Mouse (Mus musculus): ENCODE data around the gene Plekha7. TPM values are rescaled to one million over a fixed set of nuclear protein-coding genes. Genes with fewer than 3 reads are reported as not detected.

Plekha7 gene
- total RNA-seq, 2 experiments from 2014 or later: 20.5 to 25.9 TPM

DNA sequence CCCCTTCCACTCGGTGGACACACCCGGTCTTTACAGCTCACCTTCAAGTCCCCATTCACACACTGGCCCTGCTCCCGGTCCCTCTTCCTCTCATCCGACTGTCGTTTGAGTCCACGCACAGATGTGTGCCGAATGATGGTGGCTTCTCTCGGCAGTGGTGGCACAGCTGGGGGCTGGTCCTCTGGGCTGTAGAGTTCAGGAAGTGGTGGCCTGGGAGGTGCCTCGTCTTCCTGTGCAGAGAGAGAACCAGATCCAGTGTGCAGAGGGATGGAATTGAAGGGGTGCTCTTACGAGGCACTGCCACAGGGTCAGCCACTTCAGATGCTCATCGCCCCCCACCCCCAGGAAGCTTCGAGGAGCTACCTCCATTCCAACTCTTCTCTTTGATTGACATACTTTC lies 171.0 kb downstream of the Plekha7 start:
- no peak for DNase-seq (ENCODE audit: low spot score in 2 of 2)

DNA sequence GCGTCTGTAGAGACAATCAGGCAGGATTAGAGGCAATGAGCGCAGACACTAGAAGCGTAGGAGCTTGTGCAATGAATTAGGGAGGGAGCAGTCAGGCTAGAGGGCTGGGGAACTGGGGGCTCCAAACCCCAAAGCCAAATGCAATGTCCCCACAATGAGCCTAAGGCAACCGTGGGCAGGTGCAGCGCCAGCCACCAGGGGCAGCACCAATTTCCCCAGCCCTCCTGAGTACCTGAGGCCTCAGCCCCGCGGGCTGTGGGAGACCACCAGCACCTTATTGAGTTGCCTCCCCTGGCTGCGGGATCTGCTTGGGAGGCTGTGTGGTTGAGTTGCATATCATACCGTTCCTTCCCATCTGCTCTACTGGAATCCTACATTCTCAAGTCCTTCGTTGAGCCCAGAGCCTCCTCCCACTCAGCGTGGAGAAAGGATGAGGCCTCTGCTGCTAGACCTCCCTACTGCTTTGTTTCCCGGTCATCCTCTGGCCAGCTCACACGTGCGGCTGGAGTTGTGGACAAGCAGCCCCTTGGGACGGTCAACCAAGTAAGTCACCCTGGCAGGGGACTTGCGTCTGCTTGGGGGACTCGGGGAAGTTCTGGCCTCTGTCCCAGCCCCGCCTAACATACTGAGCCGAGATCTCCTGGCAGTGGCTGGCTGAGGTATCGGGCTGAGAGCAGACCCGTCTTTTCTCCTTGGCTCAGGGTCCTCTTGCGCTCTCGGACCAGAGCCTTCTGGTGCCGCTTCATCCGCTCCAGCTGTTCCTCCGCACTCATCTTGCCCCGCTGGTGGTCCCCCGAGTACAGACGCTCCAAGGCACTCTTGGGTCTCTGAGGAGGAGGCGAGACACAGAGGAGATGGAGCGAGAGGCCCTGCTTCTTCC lies 173.5 kb downstream of the Plekha7 start:
- DNase-seq (ENCODE audit: low spot score in 2 of 2): no peak

DNA sequence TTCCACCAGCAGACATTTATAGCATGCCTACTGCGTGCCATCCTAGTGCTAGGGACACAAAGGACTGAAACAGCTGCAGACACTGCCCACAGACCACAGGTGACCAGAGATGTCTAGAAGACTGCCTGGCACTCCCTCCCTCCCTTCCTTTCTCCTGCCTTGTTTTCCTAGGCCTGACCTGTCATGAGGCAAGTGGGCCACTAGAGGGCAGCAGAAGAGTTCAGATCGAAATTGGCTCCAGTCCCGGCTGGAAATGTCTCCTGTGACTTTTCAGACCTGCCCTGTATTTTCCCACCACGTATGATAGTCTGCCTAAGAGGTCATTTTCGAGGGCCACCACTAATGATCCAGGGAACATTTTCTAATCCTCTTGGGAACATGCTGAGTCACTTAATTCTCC lies 176.1 kb downstream of the Plekha7 start:
- DNase-seq (ENCODE audit: low spot score in 2 of 2): peak; percentile 86 to 88

DNA sequence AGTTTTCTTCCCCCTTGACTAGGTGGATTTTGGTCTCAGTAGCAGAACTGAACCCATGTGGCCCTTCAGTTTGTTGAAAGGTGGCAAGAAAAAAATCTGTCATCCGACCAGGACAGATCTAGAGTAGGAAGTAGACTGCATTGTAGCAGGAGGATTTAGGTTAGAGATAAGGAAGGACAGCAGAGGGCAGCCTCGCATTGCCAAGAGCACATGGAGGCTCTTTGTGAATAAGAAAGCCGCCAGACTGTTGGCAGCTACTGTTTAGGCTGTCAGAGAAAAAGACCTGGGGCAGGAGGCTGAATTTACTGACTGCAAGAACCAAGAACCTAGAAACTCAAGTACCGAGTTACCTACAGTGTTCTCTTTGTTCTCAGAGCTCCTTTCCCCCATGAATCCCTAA lies 176.8 kb downstream of the Plekha7 start:
- peak in 1 of 2 experiments; percentile 36 for DNase-seq (ENCODE audit: low spot score in 2 of 2)

DNA sequence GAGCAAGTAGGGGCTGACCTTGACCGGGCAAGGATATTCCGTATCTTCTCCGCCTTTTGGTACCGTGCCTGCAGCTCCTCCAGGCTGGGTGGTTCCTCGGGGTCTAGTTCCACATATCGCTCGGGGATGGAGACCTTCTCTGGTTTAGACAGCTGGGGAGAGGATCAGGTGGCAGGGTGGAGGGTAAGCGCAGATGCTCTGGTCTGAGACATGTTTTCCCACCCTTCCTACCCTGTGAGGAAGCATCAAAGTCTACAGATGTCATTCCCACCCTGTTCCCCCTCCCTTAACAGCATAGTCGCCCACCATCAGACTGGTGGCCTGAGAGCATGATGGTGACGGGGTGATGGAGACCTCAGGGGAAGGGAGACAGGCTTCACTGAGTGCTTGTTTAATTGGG lies 178.8 kb downstream of the Plekha7 start:
- no peak for DNase-seq (ENCODE audit: low spot score in 2 of 2)

DNA sequence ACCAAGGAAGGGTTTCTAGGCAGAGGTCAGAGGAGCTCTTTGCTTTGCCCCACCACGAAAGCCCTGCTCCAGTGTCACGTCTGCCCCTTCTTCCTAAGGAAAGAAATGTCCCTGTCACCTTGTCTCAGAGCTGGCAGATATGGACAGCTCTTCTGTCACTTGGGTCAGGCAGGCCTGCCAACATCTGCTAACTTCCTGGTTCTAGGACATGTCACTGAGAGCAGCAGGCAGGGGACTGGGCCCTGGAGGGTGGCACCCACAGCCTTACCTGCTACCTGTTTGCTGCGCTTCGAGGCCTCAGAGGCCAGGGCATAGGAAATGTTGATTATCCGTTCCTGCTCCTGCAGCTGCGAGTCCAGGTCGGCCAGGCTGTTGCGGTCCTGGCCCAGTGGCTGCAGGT lies 179.9 kb downstream of the Plekha7 start:
- DNase-seq (ENCODE audit: low spot score in 2 of 2): no peak

DNA sequence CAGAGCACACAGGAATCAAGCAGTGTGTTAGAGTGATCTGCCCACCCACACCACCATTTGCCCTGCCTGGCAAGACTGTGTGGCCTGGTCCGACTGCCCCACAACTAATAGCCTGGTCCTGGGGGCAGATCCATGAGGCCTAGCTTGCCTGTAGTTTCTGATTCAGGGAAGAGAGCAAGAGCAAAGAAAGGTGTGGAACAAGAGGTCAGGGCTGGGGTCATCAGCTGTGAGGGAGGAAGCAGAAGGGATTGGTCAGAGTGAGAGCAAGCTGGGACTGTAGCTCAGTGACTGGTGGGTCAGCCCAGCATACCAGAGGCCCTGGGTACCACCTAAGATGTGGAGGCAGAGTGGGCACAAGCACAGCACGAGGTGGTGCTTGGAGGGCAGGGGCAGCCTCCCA lies 181.1 kb downstream of the Plekha7 start:
- DNase-seq (ENCODE audit: low spot score in 2 of 2): no peak

DNA sequence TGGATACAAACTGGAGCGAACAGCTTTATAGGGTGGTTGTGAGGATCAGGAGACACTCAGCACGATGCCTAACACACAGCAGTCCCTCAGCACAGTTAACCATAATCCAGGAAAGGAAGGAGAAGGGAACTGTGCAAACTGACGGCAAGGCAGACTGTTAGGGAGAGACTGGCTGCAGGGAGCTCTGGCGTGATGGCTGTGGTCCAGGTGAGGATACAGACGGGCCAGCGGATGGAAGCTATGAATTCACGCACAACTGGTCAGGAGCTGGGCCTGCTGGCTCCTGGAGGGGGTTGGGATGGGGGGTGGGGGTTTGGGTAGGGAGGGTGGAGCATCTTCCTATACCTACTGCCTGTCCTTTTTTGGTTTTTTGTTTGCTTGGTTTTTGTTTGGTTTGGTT lies 182.5 kb downstream of the Plekha7 start:
- no peak for DNase-seq (ENCODE audit: low spot score in 2 of 2)

DNA sequence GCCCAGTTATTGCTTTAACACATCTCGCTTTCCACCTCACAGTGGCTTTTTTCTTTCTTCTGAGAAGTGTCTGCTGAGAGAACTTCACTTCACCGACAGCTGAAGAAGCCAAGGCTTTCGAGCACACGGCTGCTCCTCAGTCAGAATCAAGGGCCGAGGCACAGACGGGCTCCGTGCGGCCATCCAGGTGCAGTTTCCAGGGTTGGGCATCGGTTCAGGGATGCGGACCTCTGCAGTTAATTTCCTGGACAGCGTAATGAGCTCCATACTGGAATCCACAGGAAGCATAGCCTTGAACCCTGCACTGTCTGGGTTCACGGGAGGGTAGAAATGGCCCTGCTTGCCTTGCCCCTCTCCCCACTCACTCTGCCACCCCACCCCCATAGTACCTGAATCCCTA lies 184.1 kb downstream of the Plekha7 start:
- DNase-seq (ENCODE audit: low spot score in 2 of 2): no peak

DNA sequence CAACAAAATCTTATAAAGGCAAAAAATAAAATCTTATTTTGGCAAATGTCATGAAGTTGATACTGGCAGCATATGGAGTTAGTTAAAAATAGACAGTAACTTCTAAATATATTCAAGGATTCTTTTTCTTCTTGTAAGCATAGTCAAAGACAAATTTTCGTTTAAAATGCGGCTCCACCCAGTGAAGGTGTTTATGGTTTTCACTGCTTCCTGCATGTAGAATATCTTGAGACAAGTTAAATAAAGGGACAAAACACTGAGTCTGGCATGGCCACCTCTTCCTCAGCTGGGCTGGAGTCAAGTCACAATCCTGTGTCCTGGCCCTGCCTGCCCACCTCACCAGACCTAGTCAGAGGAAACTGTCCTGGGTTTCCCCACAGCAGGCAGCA lies 184.6 kb downstream of the Plekha7 start:
- DNase-seq (ENCODE audit: low spot score in 2 of 2): no peak

DNA sequence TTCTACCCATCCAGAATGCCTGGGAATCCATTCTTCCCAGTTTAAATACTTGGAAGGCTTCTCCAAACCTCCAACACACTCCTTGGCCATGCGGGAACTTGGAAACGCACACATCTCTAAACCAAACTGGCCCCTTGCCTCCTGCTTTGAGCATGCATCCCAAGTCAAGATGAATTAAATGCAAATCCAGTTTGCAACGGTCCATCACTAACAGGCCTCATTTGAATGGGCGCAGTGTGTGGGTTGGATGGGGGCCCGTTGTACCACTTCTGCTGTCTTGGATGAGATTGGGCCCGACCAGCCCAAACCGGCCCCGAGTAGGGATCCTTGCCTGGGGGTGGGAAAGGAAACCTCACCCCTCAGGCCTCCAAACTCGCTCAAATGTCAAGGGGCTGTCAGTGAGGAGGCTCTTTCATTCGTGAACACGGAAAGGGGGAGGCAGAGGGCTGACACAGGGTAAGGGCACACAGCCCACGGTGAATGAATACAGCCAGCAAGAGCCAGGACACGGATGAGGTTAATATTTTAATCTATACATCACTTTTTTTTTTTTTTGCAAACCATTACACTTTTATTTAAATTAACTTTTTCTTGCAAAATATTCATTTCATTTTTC lies 185.1 kb downstream of the Plekha7 start:
- peak; percentile 33 to 51 for DNase-seq (ENCODE audit: low spot score in 2 of 2)

DNA sequence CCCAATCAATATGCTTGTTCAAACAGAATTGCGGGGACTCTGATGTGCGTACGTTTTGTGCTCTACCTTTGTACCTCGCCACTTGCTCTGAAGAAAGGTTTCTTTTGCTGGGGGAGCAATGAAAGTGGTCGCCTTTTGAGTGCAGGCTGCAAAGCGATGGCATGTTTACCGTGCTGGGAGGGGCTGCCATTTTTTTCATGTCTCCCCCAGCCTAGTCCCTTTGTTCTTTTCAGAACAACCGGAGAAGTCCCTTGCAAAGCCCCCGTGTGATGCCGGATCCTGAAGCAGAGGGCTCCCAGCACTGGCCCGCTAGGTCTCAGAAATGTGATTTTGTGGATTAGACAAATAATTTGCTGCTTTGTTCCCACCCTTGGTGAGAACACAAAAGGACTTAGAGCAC lies 187.0 kb downstream of the Plekha7 start:
- no peak for DNase-seq (ENCODE audit: low spot score in 2 of 2)

DNA sequence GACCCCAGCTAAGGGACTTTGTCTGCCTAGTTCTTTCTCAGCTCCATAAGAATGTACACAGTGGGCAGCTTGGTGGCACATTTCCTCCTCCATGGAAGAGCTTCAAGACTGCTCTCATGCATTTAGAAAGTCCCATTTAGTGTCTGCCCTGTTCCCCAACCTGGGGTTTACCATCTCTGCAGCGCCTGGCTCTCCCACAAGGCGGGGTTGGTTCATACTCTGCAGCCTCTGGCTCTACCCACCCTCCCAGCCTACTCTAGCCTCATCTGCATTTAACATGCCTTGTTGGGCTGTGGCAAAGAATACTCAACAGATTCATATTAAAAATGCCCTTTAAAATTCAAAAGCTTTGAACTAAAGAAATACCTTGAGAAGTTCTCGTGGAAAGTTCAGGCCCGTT lies 187.4 kb downstream of the Plekha7 start:
- DNase-seq (ENCODE audit: low spot score in 2 of 2): no peak

DNA sequence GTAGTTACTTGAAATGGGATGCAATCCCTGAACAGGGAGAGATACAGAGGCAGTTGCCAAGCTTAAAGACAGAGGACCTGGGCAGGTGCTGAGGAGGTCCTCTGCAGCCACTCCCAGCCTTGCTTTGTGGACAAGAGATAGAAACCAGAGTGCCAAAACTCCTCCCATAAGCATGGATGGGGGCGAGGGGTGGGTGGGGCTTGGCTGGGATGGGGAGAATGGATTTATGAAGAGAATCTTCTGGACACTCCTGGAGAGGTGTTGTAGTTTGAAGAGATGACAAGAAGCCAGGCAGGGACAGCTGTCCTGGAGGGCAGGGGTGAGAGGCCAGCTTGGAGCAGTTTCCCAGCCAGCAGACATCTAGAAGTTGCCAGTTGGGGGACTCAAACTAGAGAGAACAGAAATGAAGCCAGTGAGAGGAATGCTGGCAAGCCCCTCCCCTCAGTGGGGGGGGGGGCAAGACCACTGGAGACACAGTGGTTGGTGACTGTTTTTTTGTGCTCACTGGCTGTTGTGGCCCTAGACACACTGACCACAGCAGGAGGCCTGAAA lies 188.8 kb downstream of the Plekha7 start:
- DNase-seq (ENCODE audit: low spot score in 2 of 2): no peak

DNA sequence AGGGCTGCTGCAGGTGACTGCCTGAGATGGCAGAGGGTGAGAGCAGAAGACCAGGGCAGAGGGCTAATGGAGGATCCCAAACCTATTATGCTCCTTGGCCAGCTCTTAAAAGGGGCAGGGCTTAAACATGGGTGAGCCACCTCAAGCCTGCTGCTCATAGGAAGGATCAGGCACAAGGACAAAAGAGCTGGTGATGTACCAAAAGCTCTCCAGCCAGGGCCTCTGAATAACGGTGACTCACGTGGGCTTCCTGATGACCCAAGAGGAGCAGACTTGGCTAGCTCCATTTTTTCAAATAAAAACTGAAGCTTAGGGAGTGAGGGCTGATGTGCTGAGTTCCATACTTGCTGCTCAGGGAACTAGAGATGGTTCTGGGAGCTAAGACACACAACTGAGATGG lies 192.2 kb downstream of the Plekha7 start:
- DNase-seq (ENCODE audit: low spot score in 2 of 2): no peak

DNA sequence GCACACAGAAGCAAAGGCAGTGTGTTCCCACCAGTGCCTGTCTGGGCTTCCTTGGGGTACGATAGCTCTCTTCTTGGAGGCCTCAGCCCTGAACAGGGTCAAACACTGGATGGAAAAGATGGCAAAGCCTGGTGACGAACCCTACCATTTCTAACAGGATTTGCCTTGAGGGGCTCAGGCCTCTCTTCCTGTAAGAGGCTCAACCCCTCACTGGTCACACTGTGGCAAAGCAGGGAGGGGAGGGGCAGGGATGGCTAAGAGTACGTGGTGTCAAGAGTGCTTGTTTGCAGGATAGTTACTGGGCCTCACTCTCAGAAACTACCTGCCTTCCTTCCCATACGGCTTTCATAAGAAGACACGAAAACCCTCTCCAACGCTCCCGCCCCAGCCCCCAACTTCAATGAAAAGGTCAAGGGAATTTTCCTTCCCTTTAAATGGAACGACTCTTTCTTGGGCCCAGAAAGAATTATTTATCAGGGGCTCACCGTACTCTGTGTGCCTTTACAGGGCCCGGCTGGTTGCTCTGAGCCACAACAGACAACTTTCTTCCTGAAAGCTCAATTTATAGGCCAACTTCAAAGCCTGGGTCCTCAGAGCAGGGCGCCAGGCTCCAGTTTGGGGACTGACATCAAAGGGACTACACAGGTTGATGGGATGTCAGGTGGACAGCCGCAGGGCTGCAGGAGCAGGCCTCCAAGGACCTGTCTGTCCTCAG lies 192.8 kb downstream of the Plekha7 start:
- no peak for DNase-seq (ENCODE audit: low spot score in 2 of 2)

DNA sequence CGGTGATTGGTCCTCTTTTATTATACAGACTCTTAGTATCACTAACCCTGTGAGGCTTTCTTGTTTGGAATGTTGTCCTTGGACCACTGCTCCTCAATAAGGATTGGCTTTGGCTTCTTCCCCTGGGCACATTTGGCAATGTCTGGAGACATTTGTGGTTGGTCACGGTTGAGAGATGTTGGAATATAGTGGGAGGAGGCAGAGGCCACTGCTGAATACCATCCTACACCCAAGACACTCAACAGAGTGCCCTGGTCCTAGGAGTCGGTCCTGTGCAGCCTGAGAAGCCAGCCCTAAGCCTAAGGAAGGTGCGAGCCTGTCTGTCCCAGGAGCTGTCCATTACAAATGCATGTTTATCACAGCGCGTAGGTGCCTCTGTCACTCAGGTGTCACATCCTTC lies 196.6 kb downstream of the Plekha7 start:
- DNase-seq (ENCODE audit: low spot score in 2 of 2): no peak

DNA sequence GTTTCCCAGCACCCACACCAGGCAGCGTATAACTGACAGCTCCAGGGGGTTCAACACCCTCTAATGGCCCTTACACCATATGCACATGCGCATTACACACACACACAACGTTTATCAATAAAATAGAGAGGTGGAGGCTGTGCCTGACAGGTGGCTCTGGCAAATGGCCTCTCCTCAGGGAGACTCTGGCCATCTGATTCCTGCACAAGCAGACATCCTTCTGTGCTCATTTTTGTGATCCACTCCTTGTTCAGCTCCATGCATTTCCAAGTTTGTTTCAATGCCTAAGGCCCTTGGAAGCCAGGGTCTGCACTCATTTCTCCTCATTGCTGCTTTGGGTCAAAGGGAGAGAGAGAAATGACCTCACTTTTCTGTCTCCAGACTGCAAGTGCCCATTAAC lies 197.5 kb downstream of the Plekha7 start:
- DNase-seq (ENCODE audit: low spot score in 2 of 2): peak in 1 of 2 experiments; percentile 6

DNA sequence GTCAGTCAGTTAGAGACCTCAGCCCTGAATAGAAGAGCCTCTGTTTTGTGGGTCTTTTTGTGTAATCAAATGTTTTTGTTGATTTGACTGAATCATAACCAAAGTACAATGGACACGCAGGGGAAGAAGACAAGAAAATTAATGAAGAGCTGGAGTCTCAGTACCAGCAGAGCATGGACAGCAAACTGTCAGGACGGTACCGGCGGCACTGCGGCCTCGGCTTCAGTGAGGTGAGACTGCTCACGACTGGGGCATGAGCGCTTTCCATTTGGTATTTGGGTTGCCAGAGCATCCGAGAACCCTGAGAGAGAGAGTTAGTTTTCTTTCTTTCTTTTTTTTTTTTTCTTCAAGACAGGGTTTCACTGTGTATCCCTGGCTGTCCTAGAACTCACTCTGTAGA lies 205.1 kb downstream of the Plekha7 start:
- DNase-seq (ENCODE audit: low spot score in 2 of 2): no peak

DNA sequence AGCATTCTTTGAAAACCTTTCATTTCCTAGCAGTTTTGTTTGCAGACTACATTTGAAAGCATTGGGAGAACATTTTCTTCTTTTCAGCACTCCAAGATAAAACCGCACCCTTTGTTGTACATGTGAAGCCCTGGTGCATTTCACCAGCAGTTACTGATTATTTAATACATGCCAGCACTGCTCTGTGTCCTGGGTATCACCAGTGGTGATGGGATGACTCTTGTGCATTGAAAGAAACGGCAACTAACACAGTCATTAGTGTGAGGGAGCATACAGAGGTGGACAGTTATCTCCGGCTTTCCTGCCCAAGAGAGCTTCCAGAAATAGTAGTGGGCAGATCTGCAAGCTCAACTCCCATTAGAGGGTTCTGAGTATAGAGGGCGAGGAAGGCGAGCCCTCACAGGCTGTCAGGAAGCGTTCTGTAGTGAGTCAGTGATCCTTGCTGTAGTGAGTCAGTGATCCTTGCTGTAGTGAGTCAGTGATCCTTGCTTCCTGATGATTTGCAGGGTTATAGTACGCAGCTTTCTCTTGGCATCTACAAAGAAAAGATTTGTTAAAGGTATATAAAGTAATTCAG lies 208.1 kb downstream of the Plekha7 start:
- DNase-seq (ENCODE audit: low spot score in 2 of 2): no peak

DNA sequence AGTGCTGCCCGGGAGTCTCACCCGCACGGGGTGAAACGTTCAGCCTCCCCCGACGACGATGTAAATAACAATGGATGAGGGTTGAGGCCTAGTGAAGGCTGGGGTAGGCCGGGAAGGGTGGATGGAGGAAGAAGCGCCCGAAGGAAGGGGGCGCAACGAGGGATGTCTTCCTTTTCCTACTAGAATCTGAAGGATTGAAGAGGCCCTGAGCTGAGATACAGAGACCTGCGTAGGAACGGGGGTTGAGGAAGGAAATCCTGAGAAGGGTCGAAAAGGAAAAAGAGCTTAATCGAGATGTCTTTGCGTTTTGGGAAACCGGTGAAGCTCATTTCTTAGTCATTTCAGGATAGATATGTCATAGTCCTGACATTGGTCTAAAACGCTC lies 214.7 kb downstream of the Plekha7 start:
- no peak for DNase-seq (ENCODE audit: low spot score in 2 of 2)
